Mouse (Mus musculus): Measurements from ENCODE around the gene Pxdn. TPM values are rescaled to one million over a fixed set of nuclear protein-coding genes. Genes with fewer than 3 reads are reported as not detected.
A peak's percentile ranks its signal among the peaks of the same experiment; 100 is the strongest.

The Pxdn gene
- total and polyA plus RNA-seq, 3 experiments: 28.7 to 69.4 (median 41.0) TPM

- H3K9ac ChIP-seq (ENCODE audit: low read depth, low read length): no peak overlapping the region
- no peaks in the 10 kb centered on the region for H3K79me2 ChIP-seq (replicated peaks; ENCODE audit: control insufficient read depth, insufficient read depth, low read length)
- TF ChIP-seq POLR2A (IDR thresholded peaks at IDR 0.05; ENCODE audit: insufficient read depth, low read depth, low read length) (no peak), CTCF (IDR thresholded peaks at IDR 0.05) (no peak), EP300 (IDR thresholded peaks at IDR 0.05; ENCODE audit: insufficient read depth, low read depth, low read length) (no peak)
- no peak overlapping the region; the same call in 1 of the 2 replicates for H3K27ac ChIP-seq
- no peaks in the 10 kb centered on the region for H3K36me3 ChIP-seq (ENCODE audit: control insufficient read depth, insufficient read depth, low read length)
- DNase-seq: peak; percentile 32 to 48
- intact Hi-C loops (cut with DNase I): no loop called here
- peaks cover 8% of the 10 kb centered on the region; the same call in 1 of the 2 replicates for H3K4me1 ChIP-seq (ENCODE audit: control insufficient read depth, insufficient read depth, low read length)
- H3K4me3 ChIP-seq: no peak overlapping the region
- no peaks in the 10 kb centered on the region for H3K27me3 ChIP-seq (ENCODE audit: control insufficient read depth, insufficient read depth, low read length)
These were observed 98.6 kb downstream of the Pxdn start for GRCm38 (mm10) chr12:30035841-30036568.

GRCm38 (mm10) chr12:30036569-30037055, 99.2 kb downstream of the Pxdn start:
- no peak overlapping the region; the same call in 1 of the 2 replicates for H3K27ac ChIP-seq
- H3K79me2 ChIP-seq (replicated peaks; ENCODE audit: control insufficient read depth, insufficient read depth, low read length): no peaks in the 10 kb centered on the region
- no peak overlapping the region for H3K4me3 ChIP-seq
- no peak for TF ChIP-seq POLR2A (IDR thresholded peaks at IDR 0.05; ENCODE audit: insufficient read depth, low read depth, low read length)
- no peak for TF ChIP-seq CTCF (IDR thresholded peaks at IDR 0.05)
- no peak for TF ChIP-seq EP300 (IDR thresholded peaks at IDR 0.05; ENCODE audit: insufficient read depth, low read depth, low read length)
- peaks cover 8% of the 10 kb centered on the region; the same call in 1 of the 2 replicates for H3K4me1 ChIP-seq (ENCODE audit: control insufficient read depth, insufficient read depth, low read length)
- H3K27me3 ChIP-seq (ENCODE audit: control insufficient read depth, insufficient read depth, low read length): no peaks in the 10 kb centered on the region
- DNase-seq: peak; percentile 24
- intact Hi-C loops (cut with DNase I): no loop called here
- H3K9ac ChIP-seq (ENCODE audit: low read depth, low read length): no peak overlapping the region
- WGBS: 69% methylated on average over 4 of the region's 4 CpGs
- no peaks in the 10 kb centered on the region for H3K36me3 ChIP-seq (ENCODE audit: control insufficient read depth, insufficient read depth, low read length)

GRCm38 (mm10) chr12:30039565-30039964, 102.2 kb downstream of the Pxdn start:
- no peaks in the 10 kb centered on the region for H3K79me2 ChIP-seq (replicated peaks; ENCODE audit: control insufficient read depth, insufficient read depth, low read length)
- no peaks in the 10 kb centered on the region for H3K36me3 ChIP-seq (ENCODE audit: control insufficient read depth, insufficient read depth, low read length)
- no peaks in the 10 kb centered on the region for H3K27me3 ChIP-seq (ENCODE audit: control insufficient read depth, insufficient read depth, low read length)
- intact Hi-C loops (cut with DNase I): no loop called here
- DNase-seq: peak; percentile 38 to 52
- H3K4me1 ChIP-seq (ENCODE audit: control insufficient read depth, insufficient read depth, low read length): peaks cover 8% of the 10 kb centered on the region; the same call in 1 of the 2 replicates
- TF ChIP-seq EP300 (IDR thresholded peaks at IDR 0.05; ENCODE audit: insufficient read depth, low read depth, low read length) (no peak), CTCF (IDR thresholded peaks at IDR 0.05) (peak; percentile 90)
- H3K4me3 ChIP-seq: no peak overlapping the region
- WGBS: 37% methylated on average over 4 of the region's 4 CpGs
- H3K9ac ChIP-seq (ENCODE audit: low read depth, low read length): no peak overlapping the region
- no peak overlapping the region for H3K27ac ChIP-seq

GRCm38 (mm10) chr12:30040150-30040549, 102.7 kb downstream of the Pxdn start:
- intact Hi-C loops (cut with DNase I): loop anchor here (1.0 to 5.0 kb wide), 2 partner anchors 113 to 133 kb away; no protein-coding TSS in a partner anchor
- no peak overlapping the region for H3K27ac ChIP-seq
- no peaks in the 10 kb centered on the region for H3K79me2 ChIP-seq (replicated peaks; ENCODE audit: control insufficient read depth, insufficient read depth, low read length)
- WGBS: 29% methylated on average over 4 of the region's 4 CpGs
- H3K4me3 ChIP-seq: no peak overlapping the region
- no peaks in the 10 kb centered on the region for H3K27me3 ChIP-seq (ENCODE audit: control insufficient read depth, insufficient read depth, low read length)
- peaks cover 8% of the 10 kb centered on the region; the same call in 1 of the 2 replicates for H3K4me1 ChIP-seq (ENCODE audit: control insufficient read depth, insufficient read depth, low read length)
- peak; percentile 52 to 55 for DNase-seq
- H3K36me3 ChIP-seq (ENCODE audit: control insufficient read depth, insufficient read depth, low read length): no peaks in the 10 kb centered on the region
- TF ChIP-seq POLR2A (IDR thresholded peaks at IDR 0.05; ENCODE audit: insufficient read depth, low read depth, low read length) (no peak), EP300 (IDR thresholded peaks at IDR 0.05; ENCODE audit: insufficient read depth, low read depth, low read length) (no peak), CTCF (IDR thresholded peaks at IDR 0.05) (peak; percentile 71)
- H3K9ac ChIP-seq (ENCODE audit: low read depth, low read length): no peak overlapping the region

GRCm38 (mm10) chr12:30048848-30049247, 111.4 kb downstream of the Pxdn start:
- Histone ChIP-seq H3K4me3 (no peak overlapping the region), H3K36me3 (ENCODE audit: control insufficient read depth, insufficient read depth, low read length) (no peaks in the 10 kb centered on the region), H3K4me1 (ENCODE audit: control insufficient read depth, insufficient read depth, low read length) (no peaks in the 10 kb centered on the region), H3K27me3 (ENCODE audit: control insufficient read depth, insufficient read depth, low read length) (0 out of 2 replicates have a peak, but pooled peaks cover 1% of the 10 kb centered on the region), H3K79me2 (replicated peaks; ENCODE audit: control insufficient read depth, insufficient read depth, low read length) (no peaks in the 10 kb centered on the region), H3K9ac (ENCODE audit: low read depth, low read length) (no peak overlapping the region), H3K27ac (no peak overlapping the region)
- intact Hi-C loops (cut with DNase I): no loop called here
- TF ChIP-seq EP300 (IDR thresholded peaks at IDR 0.05; ENCODE audit: insufficient read depth, low read depth, low read length) (no peak), CTCF (IDR thresholded peaks at IDR 0.05) (no peak), POLR2A (IDR thresholded peaks at IDR 0.05; ENCODE audit: insufficient read depth, low read depth, low read length) (no peak)
- WGBS: 87% methylated on average over 5 of the region's 6 CpGs
- DNase-seq: no peak

GRCm38 (mm10) chr12:30049818-30050217, 112.4 kb downstream of the Pxdn start:
- Histone ChIP-seq H3K27ac (no peak overlapping the region), H3K79me2 (replicated peaks; ENCODE audit: control insufficient read depth, insufficient read depth, low read length) (no peaks in the 10 kb centered on the region), H3K27me3 (ENCODE audit: control insufficient read depth, insufficient read depth, low read length) (0 out of 2 replicates have a peak, but pooled peaks cover 1% of the 10 kb centered on the region), H3K4me1 (ENCODE audit: control insufficient read depth, insufficient read depth, low read length) (no peaks in the 10 kb centered on the region), H3K4me3 (no peak overlapping the region), H3K36me3 (ENCODE audit: control insufficient read depth, insufficient read depth, low read length) (no peaks in the 10 kb centered on the region), H3K9ac (ENCODE audit: low read depth, low read length) (no peak overlapping the region)
- no peak for TF ChIP-seq CTCF (IDR thresholded peaks at IDR 0.05)
- TF ChIP-seq POLR2A (IDR thresholded peaks at IDR 0.05; ENCODE audit: insufficient read depth, low read depth, low read length): no peak
- TF ChIP-seq EP300 (IDR thresholded peaks at IDR 0.05; ENCODE audit: insufficient read depth, low read depth, low read length): no peak
- 59% methylated on average over 9 of the region's 9 CpGs for WGBS
- intact Hi-C loops (cut with DNase I): loop anchor here (1.0 to 10.0 kb wide), 4 partner anchors 77 to 528 kb away; no protein-coding TSS in a partner anchor
- no peak for DNase-seq

Measured in heart, adult 2 months (tissue).